Mouse (Mus musculus): ENCODE data around the gene Tcl1b3. TPM values are rescaled to one million over a fixed set of nuclear protein-coding genes. Genes with fewer than 3 reads are reported as not detected.
"Not testable (repeated sequence)": the region's sequence is repeated elsewhere in the genome, so short reads cannot be mapped to it uniquely, and the experiment has no call there.

Tcl1b3 gene
- not detected for total RNA-seq (2022)

DNA sequence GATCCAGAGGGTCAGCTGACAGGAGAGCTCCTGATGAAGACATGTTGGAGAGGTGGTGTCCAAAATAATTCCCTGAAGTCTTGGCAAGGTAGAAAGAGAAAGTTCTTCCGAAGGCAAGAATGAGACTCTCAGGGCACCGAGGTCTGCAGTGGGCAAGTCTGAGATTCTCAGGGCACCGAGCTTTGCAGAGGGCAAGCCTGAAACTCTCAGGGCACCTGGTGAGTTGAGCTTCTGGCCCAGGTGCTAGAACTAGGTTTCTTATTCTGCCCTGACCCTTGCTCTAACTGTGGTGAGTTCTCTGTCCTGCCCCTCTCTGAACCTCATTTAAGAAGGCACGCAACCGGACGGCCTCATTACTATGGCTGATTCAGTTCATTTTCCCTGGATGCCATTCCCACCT, at the start of gene Tcl1b3:
Gene Tcl1b3 (plus strand): TSS at position 301 of the 400 bp plus-strand sequence.
- DNase-seq (ENCODE audit: low spot score), result not testable (repeated sequence)

DNA sequence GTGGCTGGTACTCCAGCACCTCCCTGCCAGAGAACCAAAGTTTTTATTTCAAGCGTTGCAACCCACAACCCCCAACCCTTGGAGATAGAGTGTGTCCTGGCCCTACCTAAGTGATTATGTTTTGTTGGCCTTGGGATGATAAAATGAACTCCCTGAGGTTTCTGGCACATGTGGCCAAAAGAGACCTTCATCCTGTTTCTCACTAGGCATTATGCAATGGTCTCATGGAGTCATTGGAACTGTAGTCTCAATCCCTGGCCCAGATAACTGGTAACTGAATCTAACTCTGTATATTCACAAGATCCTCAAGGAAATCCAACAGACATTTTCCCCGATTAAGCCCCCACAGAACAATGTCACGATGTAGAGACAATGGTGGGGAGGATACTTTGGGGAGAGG, 47.7 kb upstream of the Tcl1b3 start:
- no peak for DNase-seq (ENCODE audit: low spot score)

DNA sequence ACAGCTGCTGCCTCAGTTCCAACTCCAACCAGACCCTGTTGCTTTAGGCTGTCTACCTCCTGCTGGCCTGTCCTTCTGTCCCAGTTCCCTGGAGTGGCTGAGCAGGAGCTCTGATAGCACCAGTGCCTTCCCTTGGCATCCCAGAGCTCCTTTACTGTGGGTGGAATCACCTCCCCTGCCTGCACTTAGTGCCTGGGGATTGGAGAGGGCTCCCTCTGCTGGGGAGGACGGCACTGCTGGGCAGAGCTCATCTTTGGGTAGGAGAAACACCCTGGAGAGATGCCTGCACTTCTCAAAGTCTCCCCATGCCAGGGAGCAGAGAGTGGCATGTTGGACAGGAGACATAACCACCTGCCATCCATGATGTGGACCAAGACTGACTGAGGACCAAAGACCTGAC, 45.9 kb upstream of the Tcl1b3 start:
- not testable (repeated sequence) for DNase-seq (ENCODE audit: low spot score)

DNA sequence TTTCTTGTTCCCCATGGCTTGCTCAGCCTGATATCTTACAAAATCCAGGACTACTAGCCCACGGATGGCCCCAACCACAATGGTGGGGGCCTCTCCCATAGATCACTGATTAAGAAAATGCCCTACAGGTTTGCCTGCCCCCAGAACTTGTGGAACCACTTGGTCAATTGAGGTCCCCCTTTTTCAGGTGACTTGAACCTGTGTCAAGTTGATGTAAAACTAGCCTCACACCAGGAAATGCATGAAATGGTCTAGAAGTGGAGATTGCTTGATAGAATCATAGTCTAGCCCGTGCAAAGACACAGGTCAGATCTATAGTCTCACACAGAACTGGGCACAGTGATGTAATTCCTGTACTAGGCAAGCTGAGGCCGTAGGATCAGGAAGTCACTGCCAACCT, 45.1 kb upstream of the Tcl1b3 start, which contains the start of gene Tcl1b2:
Gene Tcl1b2 (plus strand): TSS at position 301 of the 400 bp plus-strand sequence.
- no peak for DNase-seq (ENCODE audit: low spot score)

DNA sequence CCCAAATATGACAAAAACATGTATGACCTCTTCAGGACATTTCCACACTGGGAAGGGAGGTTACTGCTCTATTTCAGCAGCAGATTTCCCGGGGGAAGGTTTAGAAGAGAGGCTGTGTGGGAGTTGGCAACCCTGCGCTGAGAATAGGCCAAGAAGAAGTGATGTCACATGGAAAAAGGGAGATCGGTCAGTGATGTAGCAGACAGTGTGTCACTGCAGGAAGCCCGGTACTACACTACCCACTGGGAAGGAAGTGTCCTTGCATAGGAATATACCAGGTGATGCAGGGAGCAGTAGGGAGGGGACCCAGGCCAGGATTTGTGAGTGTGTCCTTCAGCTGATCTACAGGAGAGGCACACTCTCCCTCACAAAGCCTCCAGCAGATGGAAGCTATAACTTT, 35.6 kb upstream of the Tcl1b3 start:
- not testable (repeated sequence) for DNase-seq (ENCODE audit: low spot score)

DNA sequence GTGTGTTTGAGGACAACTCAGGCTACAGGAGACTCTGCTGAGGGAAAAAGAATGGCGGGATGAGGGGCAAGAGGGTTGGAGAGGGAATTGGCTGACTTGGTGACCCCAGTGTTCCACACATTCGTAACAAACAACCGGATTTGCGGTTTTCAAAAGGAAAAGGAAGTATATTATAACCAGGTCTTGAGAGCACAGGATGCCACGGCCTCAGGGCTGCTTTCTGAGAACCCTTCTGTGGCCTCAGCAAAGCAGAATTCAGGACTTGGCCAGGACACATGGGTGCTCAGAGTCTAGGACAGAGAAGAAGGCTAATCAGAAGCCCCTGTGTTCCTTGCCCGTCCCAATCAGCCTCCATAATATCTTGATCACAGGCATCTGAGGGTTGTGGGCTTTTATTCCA, 32.0 kb upstream of the Tcl1b3 start:
- no peak for DNase-seq (ENCODE audit: low spot score)

DNA sequence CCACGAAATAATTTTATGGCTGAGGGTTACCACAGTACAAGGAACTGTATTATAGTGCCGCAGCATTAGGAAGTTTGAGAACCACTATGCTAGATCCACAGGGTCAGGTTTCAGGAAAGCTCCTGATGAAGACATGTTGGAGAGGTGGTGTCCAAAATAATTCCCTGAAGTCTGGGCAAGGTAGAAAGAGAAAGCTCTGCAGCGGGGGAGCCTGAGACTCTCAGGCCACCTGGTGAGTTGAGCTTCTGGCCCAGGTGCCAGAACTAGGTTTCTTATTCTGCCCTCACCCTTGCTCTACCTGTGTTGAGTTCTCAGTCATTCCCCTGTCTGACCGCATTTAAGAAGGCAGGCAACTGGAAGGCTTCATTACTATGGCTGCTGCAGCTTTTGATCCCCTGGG, 31.5 kb upstream of the Tcl1b3 start, which contains the start of gene Tcl1b1:
Gene Tcl1b1 (plus strand): TSS at position 301 of the 400 bp plus-strand sequence.
- DNase-seq (ENCODE audit: low spot score), result no peak

DNA sequence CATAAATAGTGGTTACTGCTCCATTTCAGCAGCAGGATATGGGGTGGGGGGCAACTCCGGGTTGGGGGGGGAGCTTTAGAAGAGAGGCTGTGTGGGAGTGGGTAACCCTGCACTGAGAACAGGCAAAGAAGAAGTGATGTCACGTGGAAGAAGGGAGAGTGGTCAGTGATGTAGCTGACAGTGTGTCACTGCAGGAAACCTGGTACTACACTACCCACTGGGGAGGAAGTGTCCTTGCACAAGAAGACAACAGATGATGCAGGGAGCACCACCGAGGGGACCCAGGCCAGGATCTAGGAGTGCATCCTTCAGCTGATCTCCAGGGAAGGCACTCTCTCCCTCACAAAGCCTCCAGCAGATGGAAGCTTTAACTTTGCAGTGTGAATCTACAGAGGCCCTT, 24.1 kb upstream of the Tcl1b3 start:
- DNase-seq (ENCODE audit: low spot score), result no peak

DNA sequence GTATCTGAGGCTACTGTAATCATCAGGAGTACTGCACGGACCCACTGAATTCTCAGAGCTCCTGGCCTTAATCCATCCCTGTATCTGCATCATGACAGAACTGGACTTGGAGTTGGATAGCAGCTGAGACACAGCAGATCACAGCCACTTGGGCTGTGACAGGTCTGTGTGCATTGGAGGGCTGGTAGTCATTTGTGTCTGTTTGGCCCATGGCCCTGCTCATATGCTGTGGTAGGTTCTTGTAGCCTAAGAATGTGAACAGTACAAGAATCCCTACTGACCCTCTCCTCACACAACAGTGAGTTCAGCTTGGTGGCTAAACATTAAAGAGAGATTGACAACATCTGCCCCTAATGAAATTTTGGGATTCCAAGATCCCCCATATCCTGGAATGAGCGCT, 17.5 kb upstream of the Tcl1b3 start:
- DNase-seq (ENCODE audit: low spot score), result no peak

DNA sequence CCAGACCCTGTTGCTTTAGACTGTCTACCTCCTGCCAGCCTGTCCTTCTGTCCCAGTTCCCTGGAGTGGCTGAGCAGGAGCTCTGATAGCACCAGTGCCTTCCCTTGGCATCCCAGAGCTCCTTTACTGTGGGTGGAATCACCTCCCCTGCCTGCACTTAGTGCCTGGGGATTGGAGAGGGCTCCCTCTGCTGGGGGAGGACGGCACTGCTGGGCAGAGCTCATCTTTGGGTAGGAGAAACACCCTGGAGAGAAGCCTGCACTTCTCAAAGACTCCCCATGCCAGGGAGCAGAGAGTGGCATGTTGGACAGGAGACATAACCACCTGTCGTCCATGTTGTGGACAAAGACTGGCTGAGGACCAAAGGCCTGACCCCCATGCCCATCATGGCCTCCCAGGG, 16.5 kb upstream of the Tcl1b3 start:
- DNase-seq (ENCODE audit: low spot score), result peak; percentile 18

DNA sequence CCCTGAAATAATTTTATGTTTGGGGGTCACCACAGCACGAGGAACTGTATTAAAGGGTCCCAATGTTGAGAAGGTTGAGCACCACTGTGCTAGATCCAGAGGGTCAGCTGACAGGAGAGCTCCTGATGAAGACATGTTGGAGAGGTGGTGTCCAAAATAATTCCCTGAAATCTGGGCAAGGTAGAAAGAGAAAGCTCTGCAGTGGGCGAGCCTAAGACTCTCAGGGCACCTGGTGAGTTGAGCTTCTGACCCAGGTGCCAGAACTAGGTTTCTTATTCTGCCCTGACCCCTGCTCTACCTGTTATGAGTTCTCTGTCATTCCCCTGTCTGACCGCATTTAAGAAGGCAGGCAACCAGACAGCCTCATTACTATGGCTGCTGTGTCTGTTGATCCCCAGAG, 14.8 kb upstream of the Tcl1b3 start, which contains the start of gene Tcl1b5:
Gene Tcl1b5 (plus strand): TSS at position 301 of the 400 bp plus-strand sequence.
- not testable (repeated sequence) for DNase-seq (ENCODE audit: low spot score)

DNA sequence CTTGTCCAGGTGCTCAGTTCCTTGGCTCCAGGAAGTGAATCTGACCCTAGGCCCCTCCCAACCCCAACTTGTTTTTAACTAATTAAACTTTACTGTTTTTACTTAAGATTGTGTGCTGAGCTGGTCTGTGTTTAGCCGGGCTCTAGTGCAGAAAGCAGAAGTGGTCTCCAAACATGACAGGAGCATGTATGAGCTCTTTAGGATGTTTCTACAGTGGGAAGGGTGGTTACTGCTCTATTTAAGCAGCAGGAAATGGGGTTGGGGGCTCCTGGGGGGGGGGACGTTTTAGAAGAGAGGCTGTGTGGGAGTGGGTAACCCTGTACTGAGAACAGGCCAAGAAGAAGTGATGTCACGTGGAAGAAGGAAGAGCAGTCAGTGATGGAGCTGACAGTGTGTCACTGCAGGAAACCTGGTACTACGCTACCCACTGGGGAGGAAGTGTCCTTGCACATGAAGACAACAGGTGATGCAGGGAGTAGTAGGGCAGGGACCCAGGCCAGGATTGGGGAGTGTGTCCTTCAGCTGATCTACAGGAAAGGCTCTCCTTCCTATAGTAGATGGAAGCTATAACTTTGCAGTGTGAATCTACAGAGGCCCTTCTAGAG, 9.7 kb upstream of the Tcl1b3 start:
- not testable (repeated sequence) for DNase-seq (ENCODE audit: low spot score)

DNA sequence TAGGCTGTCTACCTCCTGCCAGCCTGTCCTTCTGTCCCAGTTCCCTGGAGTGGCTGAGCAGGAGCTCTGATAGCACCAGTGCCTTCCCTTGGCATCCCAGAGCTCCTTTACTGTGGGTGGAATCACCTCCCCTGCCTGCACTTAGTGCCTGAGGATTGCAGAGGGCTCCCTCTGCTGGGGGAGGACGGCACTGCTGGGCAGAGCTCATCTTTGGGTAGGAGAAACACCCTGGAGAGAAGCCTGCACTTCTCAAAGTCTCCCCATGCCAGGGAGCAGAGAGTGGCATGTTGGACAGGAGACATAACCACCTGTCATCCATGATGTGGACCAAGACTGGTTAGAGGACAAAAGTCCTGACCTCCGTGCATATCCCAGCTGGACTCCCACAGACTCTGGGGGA, 1.9 kb upstream of the Tcl1b3 start:
- not testable (repeated sequence) for DNase-seq (ENCODE audit: low spot score)

DNA sequence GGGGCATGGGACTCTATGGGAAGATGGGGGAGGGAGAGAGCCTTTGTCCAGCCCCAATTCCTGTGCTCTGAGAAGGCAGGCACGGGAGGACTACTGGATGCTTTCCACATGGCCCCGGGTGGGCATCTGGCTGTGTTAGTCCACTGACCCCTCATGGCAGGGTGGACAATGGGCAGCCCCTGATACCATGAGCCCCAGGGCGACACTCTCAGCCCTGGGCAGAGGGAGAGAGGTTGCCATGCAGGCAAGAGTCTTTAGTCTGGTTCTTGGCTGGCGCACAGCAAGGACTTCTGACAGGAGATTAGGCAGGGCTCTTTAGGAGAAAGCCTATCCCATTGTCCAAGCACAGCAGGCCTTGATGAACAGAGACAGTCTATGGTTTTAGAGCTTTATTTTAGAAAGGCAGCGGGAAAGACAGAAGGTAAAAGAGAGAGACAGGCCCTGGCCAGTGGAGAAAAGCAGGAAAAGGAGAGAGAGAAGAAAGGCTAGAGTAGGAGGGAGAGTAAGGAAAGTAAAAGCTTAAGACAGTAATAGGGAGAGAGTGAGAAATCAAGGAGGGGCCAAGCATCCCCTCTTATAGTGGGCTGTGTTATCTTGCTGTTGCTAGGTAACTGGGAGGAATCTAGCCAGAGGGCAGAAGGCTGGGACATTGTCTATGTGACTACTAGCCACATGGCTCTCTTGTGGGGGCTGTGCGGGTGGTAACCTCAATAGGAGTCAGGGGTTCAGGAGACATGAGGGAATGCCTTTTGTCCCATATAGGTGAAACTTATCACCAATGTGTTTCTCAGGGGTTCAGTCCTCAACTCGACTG, 9.0 kb downstream of the Tcl1b3 start:
- not testable (repeated sequence) for DNase-seq (ENCODE audit: low spot score)

DNA sequence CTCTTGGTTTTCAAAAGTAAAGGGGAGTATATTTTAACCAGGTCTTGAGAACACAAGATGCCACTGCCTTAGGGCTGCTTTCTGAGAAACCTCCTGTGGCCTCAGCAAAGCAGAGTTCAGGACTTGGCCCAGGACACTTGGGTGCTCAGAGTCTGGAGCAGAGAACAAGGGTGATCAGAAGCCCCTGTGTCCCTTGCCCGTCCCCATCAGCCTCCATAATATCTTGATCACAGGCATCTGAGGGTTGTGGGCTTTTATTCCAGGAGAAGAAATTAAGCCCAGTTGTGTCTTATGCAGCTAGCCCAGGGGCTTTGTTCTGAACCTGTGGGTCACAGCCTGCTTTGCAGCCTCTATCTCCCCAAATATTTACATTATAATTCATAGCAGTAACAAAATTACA, 10.8 kb downstream of the Tcl1b3 start, which contains the start of gene Tcl1b4:
Gene Tcl1b4 (plus strand): TSS at position 301 of the 400 bp plus-strand sequence.
- DNase-seq (ENCODE audit: low spot score), result not testable (repeated sequence)

DNA sequence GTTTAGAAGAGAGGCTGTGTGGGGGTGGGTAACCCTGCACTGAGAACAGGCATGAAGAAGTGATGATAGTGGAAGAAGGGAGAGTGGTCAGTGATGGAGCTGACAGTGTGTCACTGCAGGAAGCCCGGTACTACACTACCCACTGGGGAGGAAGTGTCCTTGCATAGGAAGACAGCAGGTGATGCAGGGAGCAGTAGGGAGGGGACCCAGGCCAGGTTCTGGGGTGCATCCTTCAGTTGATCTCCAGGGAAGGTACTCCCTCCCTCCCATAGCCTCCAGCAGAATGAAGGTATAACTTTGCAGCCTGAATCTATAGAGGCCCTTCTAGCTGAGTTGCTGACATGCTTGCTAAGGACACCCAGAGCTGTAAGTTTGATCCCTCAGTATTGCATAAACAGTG, 16.2 kb downstream of the Tcl1b3 start:
- DNase-seq (ENCODE audit: low spot score), result no peak

DNA sequence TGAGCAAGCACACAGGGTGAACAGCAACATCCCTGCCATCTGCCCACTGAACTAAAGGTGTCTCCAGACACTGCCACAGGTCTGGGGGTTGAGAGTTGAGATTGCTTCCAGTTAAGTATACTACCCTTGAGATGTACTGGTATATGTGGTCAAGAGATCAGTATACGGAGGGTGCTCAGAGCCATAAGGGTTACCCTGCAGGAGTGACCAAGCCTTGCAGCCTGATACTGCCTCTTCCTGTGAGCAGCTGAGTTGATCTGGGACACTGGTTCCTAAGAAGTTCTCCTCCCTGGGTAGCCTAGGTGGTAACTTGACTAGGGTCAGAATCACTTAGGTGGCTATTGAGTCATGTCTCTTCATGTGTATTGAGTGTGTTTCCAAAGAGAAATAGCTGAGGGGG, 17.6 kb downstream of the Tcl1b3 start:
- DNase-seq (ENCODE audit: low spot score), result no peak

DNA sequence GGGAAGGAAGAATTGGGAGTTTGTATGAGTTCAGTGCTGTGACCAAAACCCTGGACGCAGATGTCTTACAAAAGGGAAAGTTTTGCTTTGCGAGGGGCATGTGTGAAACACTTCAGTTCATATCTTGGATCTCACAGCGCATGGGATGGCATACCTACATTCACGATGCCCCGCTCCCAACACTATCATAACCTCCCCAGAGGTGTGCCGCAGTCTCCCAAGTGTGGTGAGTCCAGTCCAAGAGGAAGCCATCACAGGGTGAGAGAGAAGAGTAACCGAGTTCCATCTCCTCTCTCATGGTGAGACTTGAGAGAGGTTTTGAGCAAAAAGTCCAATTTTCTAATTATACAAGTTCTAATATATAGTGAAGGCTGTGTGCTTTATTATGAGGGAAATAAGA, 18.4 kb downstream of the Tcl1b3 start:
- DNase-seq (ENCODE audit: low spot score), result no peak

DNA sequence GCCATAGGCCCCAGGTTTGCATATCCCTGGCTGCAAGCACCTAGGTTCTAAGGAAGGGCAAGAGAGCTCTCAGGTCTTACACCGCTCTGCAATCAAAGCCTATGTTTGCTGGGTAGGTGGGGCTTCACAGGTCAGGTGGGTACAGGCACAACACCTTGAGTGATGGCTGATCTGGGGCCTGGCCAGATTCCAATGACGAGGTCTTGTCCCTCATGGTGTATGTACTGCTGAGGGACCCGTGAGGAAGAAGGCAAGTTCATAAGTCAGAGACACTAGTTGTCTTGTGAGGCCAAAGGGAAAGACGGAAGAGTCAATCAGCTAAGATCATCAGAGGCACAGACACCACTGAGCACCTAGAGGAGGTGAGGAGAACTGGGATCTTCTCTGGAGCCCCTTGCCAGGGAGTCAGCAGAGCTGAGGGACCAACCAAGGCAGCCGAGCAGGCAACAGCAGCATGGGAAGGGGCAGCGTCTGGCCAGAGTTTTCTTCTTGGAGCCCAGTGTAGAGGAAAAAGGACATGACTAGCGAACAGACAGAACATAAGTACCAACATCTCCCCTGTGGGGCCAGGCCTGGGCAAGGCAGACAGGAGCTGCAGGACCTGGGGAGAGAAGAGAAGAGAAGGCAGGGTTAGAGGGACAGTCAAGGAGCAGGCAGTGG, 26.4 kb downstream of the Tcl1b3 start:
- DNase-seq (ENCODE audit: low spot score), result no peak

DNA sequence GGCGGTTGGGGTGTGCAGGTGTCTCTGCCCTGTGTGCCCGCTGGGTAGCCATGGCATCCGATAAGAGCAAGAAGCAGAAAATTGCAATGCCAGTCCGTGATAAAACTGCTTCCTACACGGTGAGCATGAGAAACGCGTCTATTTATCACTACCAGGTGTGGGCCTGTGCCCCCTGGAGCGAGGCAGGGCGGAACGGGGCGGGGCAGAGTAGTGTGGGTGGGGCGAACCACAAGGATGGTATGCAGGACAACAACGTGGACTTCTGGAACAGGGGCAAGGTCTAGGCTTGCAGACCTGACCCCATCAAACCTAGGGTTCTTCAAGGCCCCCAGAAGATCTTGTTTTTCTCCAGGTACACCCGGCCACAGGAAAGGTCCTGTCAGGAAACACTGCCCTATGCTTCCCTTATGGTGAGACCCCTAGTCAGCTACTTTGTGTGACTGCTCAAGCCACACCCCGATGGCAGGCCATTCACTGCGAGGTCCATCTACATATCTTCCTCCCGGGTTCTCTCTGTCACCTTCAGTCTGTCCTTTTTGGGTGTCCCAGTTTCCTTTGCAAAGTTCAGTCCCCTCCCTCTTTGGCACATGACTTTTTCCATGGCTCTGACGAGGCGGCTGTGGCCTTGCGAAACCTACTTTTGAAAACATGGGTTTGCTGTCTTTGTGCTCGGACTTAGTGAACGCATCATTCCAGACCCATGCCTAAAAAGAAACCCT, 31.9 kb downstream of the Tcl1b3 start, which contains the start of gene Tcl1:
Gene Tcl1 (minus strand): TSS at position 193 of the 719 bp plus-strand sequence.
- DNase-seq (ENCODE audit: low spot score), result no peak

DNA sequence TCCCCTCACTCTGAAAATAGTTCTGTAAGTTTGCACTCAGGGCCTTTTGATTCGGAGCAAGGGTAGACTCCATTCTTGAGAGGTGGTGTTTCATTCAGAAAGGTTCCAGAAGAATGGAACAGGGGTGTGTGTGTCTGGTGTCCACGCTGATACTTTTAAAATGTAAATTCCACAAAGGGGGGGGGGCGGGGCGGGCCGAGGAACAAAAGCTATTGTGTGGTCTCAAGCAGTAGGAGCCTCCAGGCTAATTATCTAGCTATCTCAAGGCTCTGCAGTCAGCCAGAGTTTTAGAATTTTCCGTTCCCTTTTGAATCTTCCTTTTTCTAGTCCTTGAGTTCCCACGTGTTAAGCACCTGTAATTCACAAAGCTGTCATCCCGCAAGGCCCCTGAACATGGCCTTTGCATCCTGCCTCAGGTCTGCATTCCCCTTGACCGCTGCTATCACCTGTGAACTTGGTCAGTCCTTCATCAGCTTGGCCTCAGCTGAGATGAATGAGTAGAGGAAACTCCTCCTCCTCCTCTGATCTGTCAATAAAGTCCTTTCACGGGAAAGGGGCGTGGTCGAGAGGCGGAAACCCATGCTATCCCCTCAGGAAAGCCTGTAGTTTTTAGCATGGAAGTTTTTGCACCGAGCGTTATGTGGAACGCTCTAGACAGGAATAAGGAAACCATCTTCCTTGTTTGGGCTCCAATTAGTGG, 33.9 kb downstream of the Tcl1b3 start:
- no peak for DNase-seq (ENCODE audit: low spot score)
